Mouse (Mus musculus): ENCODE data around the gene Fyn.

GRCm38 (mm10) chr10:39572050-39572671 is 203.5 kb downstream of the Fyn start:
- TF ChIP-seq CTCF (IDR thresholded peaks at IDR 0.05; ENCODE audit: low read depth) (no peak), EP300 (IDR thresholded peaks at IDR 0.05; ENCODE audit: low read depth) (no peak)
